Mouse (Mus musculus): ENCODE measurements around the gene Cd63. TPM values are rescaled to one million over a fixed set of nuclear protein-coding genes. Genes with fewer than 3 reads are reported as not detected.

Gene Cd63
- polyA plus RNA-seq (2014; fragmentation: Illumina TruSeq; extraction: RNeasy Lipid Tissue Mini Kit (QIAGEN cat#74804); ENCODE audit: low read depth, low replicate concordance), result 777 TPM

DNA sequence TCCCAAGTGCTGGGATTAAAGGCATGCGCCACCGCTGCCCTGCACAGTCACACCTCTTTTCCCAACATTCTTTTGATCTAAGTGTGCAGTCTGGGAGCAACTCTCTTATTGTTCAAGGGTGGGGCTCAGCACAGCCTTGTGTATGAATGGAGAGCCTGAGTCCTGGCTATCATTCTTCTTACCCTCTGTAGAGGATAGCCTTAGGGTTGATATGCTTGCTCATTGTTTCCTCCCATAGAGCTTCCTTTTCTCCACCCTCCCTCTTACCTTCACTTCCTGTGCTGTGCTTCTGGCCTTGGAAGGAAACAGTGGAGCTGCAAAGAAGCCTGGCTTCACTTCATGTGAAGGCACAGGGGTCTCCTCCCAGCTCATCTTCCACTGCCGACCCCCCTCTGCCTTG is at the start of gene Cd63:
Gene Cd63 (plus strand): TSS at position 292 of the 400 bp plus-strand sequence.

GRCm38 (mm10) chr10:128891296-128892094 is 9.3 kb upstream of the Cd63 start, which contains the start of gene Gdf11:
Gene Gdf11 (minus strand): TSS chr10:128891718.

GRCm38 (mm10) chr10:128922822-128923012 is 21.9 kb downstream of the Cd63 start, which contains the start of gene Rdh5:
Gene Rdh5 (minus strand): TSS chr10:128922888.

DNA sequence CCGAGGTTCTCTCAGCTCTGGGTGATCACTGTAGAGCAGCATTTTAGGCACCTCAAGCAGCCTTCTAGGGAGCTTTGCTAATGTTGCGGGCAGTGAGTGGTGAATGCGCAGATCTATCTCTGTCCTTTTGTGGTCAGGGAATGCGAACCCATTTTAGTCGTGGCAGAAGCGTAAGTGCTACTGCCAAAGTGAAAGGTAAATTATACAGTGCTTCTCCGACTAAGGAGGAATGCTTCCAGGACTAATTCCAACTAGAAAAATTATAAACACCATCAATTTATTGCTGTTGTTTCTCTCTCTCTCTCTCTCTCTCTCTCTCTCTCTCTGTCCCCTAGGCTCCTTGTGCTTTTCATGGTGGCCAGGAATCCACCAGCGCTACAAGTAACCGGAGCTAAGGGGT is 23.1 kb downstream of the Cd63 start, which contains the start of gene Bloc1s1:
Gene Bloc1s1 (minus strand): TSS at position 101 of the 400 bp plus-strand sequence.

DNA sequence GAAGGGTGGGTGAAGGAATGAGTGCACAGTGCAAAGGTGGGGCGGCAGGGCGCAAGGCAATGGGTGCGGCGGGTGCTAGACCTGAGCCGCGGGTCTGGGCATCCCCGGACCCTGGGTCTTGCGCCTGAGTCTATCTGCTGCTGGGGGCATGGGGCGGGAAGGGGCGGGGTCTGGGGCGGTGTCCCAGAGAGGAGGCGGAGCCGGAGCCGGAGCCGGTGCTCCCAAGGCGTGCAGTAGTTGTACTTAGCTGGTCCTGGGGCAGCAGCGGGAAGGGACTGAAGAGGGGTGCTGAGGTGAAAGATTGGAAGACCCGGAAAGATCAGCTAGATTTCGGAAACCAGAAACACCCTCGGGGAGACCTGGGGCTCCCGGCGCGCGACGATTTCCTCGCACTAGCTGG is 32.8 kb downstream of the Cd63 start, which contains the start of gene Itga7:
Gene Itga7 (plus strand): TSS at position 245 of the 400 bp plus-strand sequence.

DNA sequence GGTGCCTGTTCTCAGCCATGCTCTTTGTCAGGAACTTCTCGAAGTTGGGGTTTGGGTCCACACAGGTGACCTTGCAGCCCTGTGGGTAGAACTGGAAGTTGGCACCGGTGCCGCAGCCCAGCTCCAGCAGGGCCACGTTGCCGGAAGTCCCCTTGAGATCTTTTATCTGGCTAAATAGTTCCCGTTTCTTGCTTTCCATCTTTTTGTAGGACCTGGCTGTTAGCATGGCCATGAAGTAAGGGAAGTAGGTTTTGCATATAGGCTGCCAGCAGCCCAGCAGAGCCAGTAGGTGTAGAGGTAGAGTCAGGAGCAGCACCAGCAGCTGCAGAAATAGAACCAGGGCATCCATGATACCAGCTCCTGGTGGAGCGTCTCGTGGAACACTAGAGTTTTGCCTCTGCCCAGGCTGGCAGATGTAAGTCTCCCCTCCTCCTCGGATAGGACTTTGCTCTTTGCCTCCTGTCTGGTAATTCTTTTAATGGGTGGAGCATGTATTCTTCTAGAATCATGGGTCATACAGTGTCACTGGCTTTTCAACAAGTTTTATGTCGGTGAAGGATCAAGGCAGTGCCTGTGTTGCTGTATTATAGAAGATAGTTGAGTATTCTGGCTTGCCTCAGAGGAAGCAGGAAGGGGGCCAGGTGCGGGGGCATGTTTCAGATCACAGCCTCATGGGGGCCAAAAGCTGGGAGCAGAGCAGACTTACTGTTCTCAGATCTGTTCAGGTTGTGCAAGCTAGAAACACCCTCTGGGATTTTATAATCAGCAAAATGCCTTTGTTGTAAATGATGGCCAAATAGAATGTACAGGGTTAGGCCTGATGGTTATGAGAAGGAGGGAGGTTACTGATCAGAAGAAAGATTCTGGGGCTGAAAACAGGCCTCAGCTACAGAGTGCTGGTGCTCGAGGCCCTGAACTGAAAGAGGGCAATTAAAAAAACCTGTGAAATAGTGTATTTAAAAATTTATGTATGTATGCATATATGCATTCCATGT is 60.1 kb downstream of the Cd63 start, which contains the start of gene Mettl7b:
Gene Mettl7b (minus strand): TSS at position 399 of the 995 bp plus-strand sequence.

Other genes with a start within 250 kb of the Cd63 start
- gene Suox, start 226.9 kb upstream of the Cd63 start, polyA plus RNA-seq (2014; fragmentation: Illumina TruSeq; extraction: RNeasy Lipid Tissue Mini Kit (QIAGEN cat#74804); ENCODE audit: low read depth, low replicate concordance), result 5.9 TPM
- 100 TPM for gene Rab5b, start 204.7 kb upstream of the Cd63 start, polyA plus RNA-seq (2014; fragmentation: Illumina TruSeq; extraction: RNeasy Lipid Tissue Mini Kit (QIAGEN cat#74804); ENCODE audit: low read depth, low replicate concordance)
- gene Pmel, start 196.8 kb upstream of the Cd63 start, polyA plus RNA-seq (2014; fragmentation: Illumina TruSeq; extraction: RNeasy Lipid Tissue Mini Kit (QIAGEN cat#74804); ENCODE audit: low read depth, low replicate concordance), result not detected
- gene Cdk2, start 196.0 kb upstream of the Cd63 start, polyA plus RNA-seq (2014; fragmentation: Illumina TruSeq; extraction: RNeasy Lipid Tissue Mini Kit (QIAGEN cat#74804); ENCODE audit: low read depth, low replicate concordance), result 21.9 TPM
- 76.1 TPM for gene Dgka, start 156.1 kb upstream of the Cd63 start, polyA plus RNA-seq (2014; fragmentation: Illumina TruSeq; extraction: RNeasy Lipid Tissue Mini Kit (QIAGEN cat#74804); ENCODE audit: low read depth, low replicate concordance)
- 0.95 TPM for gene Pym1, start 153.1 kb upstream of the Cd63 start, polyA plus RNA-seq (2014; fragmentation: Illumina TruSeq; extraction: RNeasy Lipid Tissue Mini Kit (QIAGEN cat#74804); ENCODE audit: low read depth, low replicate concordance)
- gene Mmp19, start 110.1 kb upstream of the Cd63 start, polyA plus RNA-seq (2014; fragmentation: Illumina TruSeq; extraction: RNeasy Lipid Tissue Mini Kit (QIAGEN cat#74804); ENCODE audit: low read depth, low replicate concordance), result 7.0 TPM
- gene Dnajc14, start 96.9 kb upstream of the Cd63 start, polyA plus RNA-seq (2014; fragmentation: Illumina TruSeq; extraction: RNeasy Lipid Tissue Mini Kit (QIAGEN cat#74804); ENCODE audit: low read depth, low replicate concordance), result 61.1 TPM
- 8.0 TPM for gene Tmem198b, start 96.6 kb upstream of the Cd63 start, polyA plus RNA-seq (2014; fragmentation: Illumina TruSeq; extraction: RNeasy Lipid Tissue Mini Kit (QIAGEN cat#74804); ENCODE audit: low read depth, low replicate concordance)
- 258 TPM for gene Sarnp, start 83.7 kb upstream of the Cd63 start, polyA plus RNA-seq (2014; fragmentation: Illumina TruSeq; extraction: RNeasy Lipid Tissue Mini Kit (QIAGEN cat#74804); ENCODE audit: low read depth, low replicate concordance)
- 259 TPM for gene Ormdl2, start 79.3 kb upstream of the Cd63 start, polyA plus RNA-seq (2014; fragmentation: Illumina TruSeq; extraction: RNeasy Lipid Tissue Mini Kit (QIAGEN cat#74804); ENCODE audit: low read depth, low replicate concordance)
- 2.7 TPM for gene Gdf11, start 9.3 kb upstream of the Cd63 start, polyA plus RNA-seq (2014; fragmentation: Illumina TruSeq; extraction: RNeasy Lipid Tissue Mini Kit (QIAGEN cat#74804); ENCODE audit: low read depth, low replicate concordance)
- 3.9 TPM for gene Rdh5, start 21.9 kb downstream of the Cd63 start, polyA plus RNA-seq (2014; fragmentation: Illumina TruSeq; extraction: RNeasy Lipid Tissue Mini Kit (QIAGEN cat#74804); ENCODE audit: low read depth, low replicate concordance)
- not detected for gene Bloc1s1, start 23.0 kb downstream of the Cd63 start, polyA plus RNA-seq (2014; fragmentation: Illumina TruSeq; extraction: RNeasy Lipid Tissue Mini Kit (QIAGEN cat#74804); ENCODE audit: low read depth, low replicate concordance)
- 4.2 TPM for gene Itga7, start 32.8 kb downstream of the Cd63 start, polyA plus RNA-seq (2014; fragmentation: Illumina TruSeq; extraction: RNeasy Lipid Tissue Mini Kit (QIAGEN cat#74804); ENCODE audit: low read depth, low replicate concordance)
- 20.4 TPM for gene Mettl7b, start 60.0 kb downstream of the Cd63 start, polyA plus RNA-seq (2014; fragmentation: Illumina TruSeq; extraction: RNeasy Lipid Tissue Mini Kit (QIAGEN cat#74804); ENCODE audit: low read depth, low replicate concordance)
- not detected for gene Olfr9, start 88.4 kb downstream of the Cd63 start, polyA plus RNA-seq (2014; fragmentation: Illumina TruSeq; extraction: RNeasy Lipid Tissue Mini Kit (QIAGEN cat#74804); ENCODE audit: low read depth, low replicate concordance)
- gene Olfr763, start 109.8 kb downstream of the Cd63 start, polyA plus RNA-seq (2014; fragmentation: Illumina TruSeq; extraction: RNeasy Lipid Tissue Mini Kit (QIAGEN cat#74804); ENCODE audit: low read depth, low replicate concordance), result not detected
- gene Olfr764-ps1, start 138.9 kb downstream of the Cd63 start, polyA plus RNA-seq (2014; fragmentation: Illumina TruSeq; extraction: RNeasy Lipid Tissue Mini Kit (QIAGEN cat#74804); ENCODE audit: low read depth, low replicate concordance), result not detected
- gene Olfr765, start 149.0 kb downstream of the Cd63 start, polyA plus RNA-seq (2014; fragmentation: Illumina TruSeq; extraction: RNeasy Lipid Tissue Mini Kit (QIAGEN cat#74804); ENCODE audit: low read depth, low replicate concordance), result not detected
- not detected for gene Olfr766-ps1, start 168.0 kb downstream of the Cd63 start, polyA plus RNA-seq (2014; fragmentation: Illumina TruSeq; extraction: RNeasy Lipid Tissue Mini Kit (QIAGEN cat#74804); ENCODE audit: low read depth, low replicate concordance)
- gene Olfr767, start 181.9 kb downstream of the Cd63 start, polyA plus RNA-seq (2014; fragmentation: Illumina TruSeq; extraction: RNeasy Lipid Tissue Mini Kit (QIAGEN cat#74804); ENCODE audit: low read depth, low replicate concordance), result not detected
- gene Olfr768, start 198.4 kb downstream of the Cd63 start, polyA plus RNA-seq (2014; fragmentation: Illumina TruSeq; extraction: RNeasy Lipid Tissue Mini Kit (QIAGEN cat#74804); ENCODE audit: low read depth, low replicate concordance), result not detected
- not detected for gene Olfr769, start 216.9 kb downstream of the Cd63 start, polyA plus RNA-seq (2014; fragmentation: Illumina TruSeq; extraction: RNeasy Lipid Tissue Mini Kit (QIAGEN cat#74804); ENCODE audit: low read depth, low replicate concordance)
- gene Olfr770, start 238.0 kb downstream of the Cd63 start, polyA plus RNA-seq (2014; fragmentation: Illumina TruSeq; extraction: RNeasy Lipid Tissue Mini Kit (QIAGEN cat#74804); ENCODE audit: low read depth, low replicate concordance), result not detected